ENCODE assay signal across 9 mouse cellular contexts in genomic region chr11:92889693-92890454, GRCm38 (mm10).
DNase-seq lines count a peak whose midpoint lies in the region; ATAC-seq lines count a peak whose summit lies in the region.
"Had no signal": no experiment of that assay in that cellular context is flagged by ENCODE, and none has a peak within 500 bp of the region (broad histone marks: within the 10 kb centered on the region; RNA-seq: fewer than 3 reads in every experiment).

No protein-coding gene starts in this region.

- no peak overlapping the region for H3K9ac ChIP-seq in hindbrain, embryonic 11.5 days (ENCODE audit: low read depth, low read length)
- H3K9ac ChIP-seq in hindbrain, embryonic 16.5 days (ENCODE audit: low read depth, low read length), result no peak overlapping the region
- H3K9ac ChIP-seq in neural tube, embryonic 14.5 days (replicated peaks; ENCODE audit: low read depth, low read length), result no peak overlapping the region
- H3K9ac ChIP-seq: limb, embryonic 13.5 days had no signal

- no peaks in the 10 kb centered on the region for H3K4me1 ChIP-seq in hindbrain, embryonic 11.5 days (replicated peaks; ENCODE audit: control insufficient read depth, insufficient read depth, low read length)
- no peaks in the 10 kb centered on the region for H3K4me1 ChIP-seq in hindbrain, embryonic 16.5 days (ENCODE audit: control insufficient read depth, insufficient read depth, low read depth, low read length)
- H3K4me1 ChIP-seq in neural tube, embryonic 14.5 days (ENCODE audit: control insufficient read depth, insufficient read depth, low read length), result no peaks in the 10 kb centered on the region
- H3K4me1 ChIP-seq: limb, embryonic 13.5 days had no signal

- no peak overlapping the region for H3K4me2 ChIP-seq in hindbrain, embryonic 11.5 days (replicated peaks; ENCODE audit: low read depth, low read length)
- no peak overlapping the region for H3K4me2 ChIP-seq in hindbrain, embryonic 16.5 days (ENCODE audit: low read length)
- H3K4me2 ChIP-seq in neural tube, embryonic 14.5 days (ENCODE audit: low read depth, low read length), result no peak overlapping the region
- H3K4me2 ChIP-seq: limb, embryonic 13.5 days had no signal

- peak; percentile 70; the same call in 1 of the 2 replicates for ATAC-seq in hindbrain, embryonic 11.5 days (ENCODE audit: low FRiP score)
- ATAC-seq in hindbrain, embryonic 16.5 days, result no peak
- 0 out of 2 replicates have a peak, but pooled peaks have one; percentile 41 for ATAC-seq in neural tube, embryonic 14.5 days (ENCODE audit: low read depth)

- no peaks in the 10 kb centered on the region for H3K27me3 ChIP-seq in hindbrain, embryonic 11.5 days (ENCODE audit: control insufficient read depth, insufficient read depth, low read length)
- no peaks in the 10 kb centered on the region for H3K27me3 ChIP-seq in hindbrain, embryonic 16.5 days (replicated peaks; ENCODE audit: control insufficient read depth, insufficient read depth, low read length)
- H3K27me3 ChIP-seq in neural tube, embryonic 14.5 days (ENCODE audit: control insufficient read depth, insufficient read depth, low read length), result no peaks in the 10 kb centered on the region
- H3K27me3 ChIP-seq: limb, embryonic 13.5 days had no signal

- intact Hi-C loops in left cerebral cortex, postnatal 36 days (cut with DNase I), result no loop called here

- no peak overlapping the region for H3K4me3 ChIP-seq in hindbrain, embryonic 11.5 days (ENCODE audit: low read depth, low read length)
- H3K4me3 ChIP-seq in hindbrain, embryonic 16.5 days (ENCODE audit: low read length), result no peak overlapping the region
- no peak overlapping the region for H3K4me3 ChIP-seq in neural tube, embryonic 14.5 days (ENCODE audit: low read depth, low read length)
- H3K4me3 ChIP-seq: limb, embryonic 13.5 days had no signal

- no peak overlapping the region for H3K27ac ChIP-seq in hindbrain, embryonic 11.5 days (ENCODE audit: low read depth, low read length)
- no peak overlapping the region for H3K27ac ChIP-seq in hindbrain, embryonic 16.5 days (ENCODE audit: low read depth, low read length)
- H3K27ac ChIP-seq in neural tube, embryonic 14.5 days (ENCODE audit: low read depth, low read length), result no peak overlapping the region
- H3K27ac ChIP-seq: limb, embryonic 13.5 days had no signal

- 53% methylated on average over 8 of the region's 8 CpGs for WGBS in hindbrain, embryonic 11.5 days
- 52% methylated on average over 8 of the region's 8 CpGs for WGBS in hindbrain, embryonic 16.5 days
- 51% methylated on average over 8 of the region's 8 CpGs for WGBS in neural tube, embryonic 14.5 days

- H3K9me3 ChIP-seq in hindbrain, embryonic 11.5 days (ENCODE audit: control insufficient read depth, low read length), result no peaks in the 10 kb centered on the region
- no peaks in the 10 kb centered on the region for H3K9me3 ChIP-seq in hindbrain, embryonic 16.5 days (ENCODE audit: control insufficient read depth, low read length)
- no peaks in the 10 kb centered on the region for H3K9me3 ChIP-seq in neural tube, embryonic 14.5 days (ENCODE audit: control insufficient read depth, low read length)
- H3K9me3 ChIP-seq: limb, embryonic 13.5 days had no signal

- H3K36me3 ChIP-seq in hindbrain, embryonic 11.5 days (ENCODE audit: control insufficient read depth, insufficient read depth, low read length), result no peaks in the 10 kb centered on the region
- no peaks in the 10 kb centered on the region for H3K36me3 ChIP-seq in hindbrain, embryonic 16.5 days (ENCODE audit: control insufficient read depth, insufficient read depth, low read length)
- H3K36me3 ChIP-seq in neural tube, embryonic 14.5 days (ENCODE audit: control insufficient read depth, insufficient read depth, low read length), result no peaks in the 10 kb centered on the region
- H3K36me3 ChIP-seq: limb, embryonic 13.5 days had no signal

- peak; percentile 73 for DNase-seq in hindbrain, embryonic 11.5 days (ENCODE audit: low spot score)
- DNase-seq in adrenal gland, postnatal 36 days, result peak; percentile 78
- DNase-seq in fibroblast of lung, adult 2 months (ENCODE audit: low read depth), result peak; percentile 23
- DNase-seq in kidney, adult 11 months, result peak; percentile 22
- DNase-seq in left cerebral cortex, postnatal 36 days (ENCODE audit: low spot score in 2 of 2), result peak; percentile 12 to 32
- DNase-seq in B cell, adult 2 months, result no peak

Comparison
In these comparisons a context has a peak if more than half of its experiments do, and no peak if none do; other contexts are left out.
1. DNase-seq: peak in hindbrain, embryonic 11.5 days (single experiment), adrenal gland, postnatal 36 days (2 of 2), fibroblast of lung, adult 2 months (single experiment), kidney, adult 11 months (single experiment) and left cerebral cortex, postnatal 36 days (2 of 2); none in B cell, adult 2 months (0 of 2).